Mouse (Mus musculus): Measurements from ENCODE around the gene Zfp697.
"Not testable (repeated sequence)": the region's sequence is repeated elsewhere in the genome, so short reads cannot be mapped to it uniquely, and the experiment has no call there.

The Zfp697 gene

GRCm38 (mm10) chr3:98418991-98419785, 36.9 kb downstream of the Zfp697 start:
- DNase-seq (ENCODE audit: low read depth, low spot score), result peak; percentile 80

GRCm38 (mm10) chr3:98419786-98420070, 37.5 kb downstream of the Zfp697 start:
- DNase-seq (ENCODE audit: low read depth, low spot score), result no peak

GRCm38 (mm10) chr3:98422926-98423325, 40.7 kb downstream of the Zfp697 start:
- DNase-seq (ENCODE audit: low read depth, low spot score), result no peak

DNA sequence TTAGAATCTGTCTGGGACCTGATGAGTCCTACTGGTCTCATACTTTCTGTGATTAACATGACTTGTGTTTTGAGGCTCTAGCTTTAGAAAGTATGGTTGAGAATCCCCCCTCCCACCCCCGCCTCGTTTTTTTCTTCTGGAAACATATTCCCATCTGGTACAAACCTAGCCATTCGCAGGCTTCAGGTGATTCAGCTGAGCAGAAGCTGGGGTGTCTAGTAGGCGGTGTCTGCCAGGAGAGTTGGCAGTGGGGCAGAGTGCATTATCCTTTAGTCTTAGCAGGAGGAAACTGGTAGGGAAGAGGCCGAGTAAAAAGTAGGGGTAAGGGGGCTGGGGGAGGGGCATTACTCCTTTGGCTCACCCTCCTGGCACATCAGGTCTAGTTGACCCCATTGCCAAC, 44.5 kb downstream of the Zfp697 start:
- peak; percentile 76 for DNase-seq (ENCODE audit: low read depth, low spot score)

GRCm38 (mm10) chr3:98427260-98427599, 45.0 kb downstream of the Zfp697 start:
- DNase-seq (ENCODE audit: low read depth, low spot score), result no peak

GRCm38 (mm10) chr3:98427600-98428448, 45.6 kb downstream of the Zfp697 start:
- DNase-seq (ENCODE audit: low read depth, low spot score), result peak; percentile 93

GRCm38 (mm10) chr3:98428449-98428775, 46.2 kb downstream of the Zfp697 start:
- no peak for DNase-seq (ENCODE audit: low read depth, low spot score)

GRCm38 (mm10) chr3:98428928-98429525, 46.8 kb downstream of the Zfp697 start:
- DNase-seq (ENCODE audit: low read depth, low spot score), result no peak

DNA sequence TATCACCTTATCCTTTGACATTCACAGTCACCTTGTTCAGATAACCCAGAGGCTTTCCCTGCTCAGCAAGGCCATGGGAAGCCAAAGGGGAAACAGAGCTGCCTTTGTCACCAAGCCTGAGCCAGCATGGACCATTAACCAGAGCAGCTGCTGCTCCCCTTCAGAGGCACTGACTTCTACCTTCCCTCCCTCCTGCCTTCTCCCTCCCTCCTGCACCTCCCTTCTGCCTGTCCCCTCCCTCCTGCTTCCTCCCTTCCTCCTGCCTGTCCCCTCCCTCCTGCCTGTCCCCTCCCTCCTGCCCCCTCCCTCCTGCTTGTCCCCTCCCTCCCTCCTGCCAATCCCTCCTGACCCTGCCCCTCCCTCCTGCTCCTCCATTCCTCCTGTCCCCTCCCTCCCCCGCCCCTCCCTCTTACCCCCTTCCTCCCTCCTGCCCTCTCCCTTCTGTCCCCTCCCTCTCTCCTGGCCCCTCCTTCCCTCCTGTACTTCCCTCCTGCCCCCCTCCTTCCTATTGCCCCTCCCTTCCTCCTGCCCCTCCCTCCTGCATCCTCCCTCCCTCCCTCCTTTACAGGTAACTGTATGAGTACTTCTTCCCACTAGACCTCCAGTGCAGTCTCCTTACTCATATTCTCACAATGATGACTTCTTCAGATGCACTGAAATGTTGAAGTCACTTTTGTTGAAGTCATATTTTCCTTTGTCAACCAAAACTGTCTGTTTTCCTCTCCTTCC, 52.0 kb downstream of the Zfp697 start:
- no peak for DNase-seq (ENCODE audit: low read depth, low spot score)

- DNase-seq (ENCODE audit: low read depth, low spot score), result no peak
Measured at GRCm38 (mm10) chr3:98435030-98435429, 52.8 kb downstream of the Zfp697 start.

GRCm38 (mm10) chr3:98442245-98442644, 60.0 kb downstream of the Zfp697 start:
- DNase-seq (ENCODE audit: low read depth, low spot score), result not testable (repeated sequence)

DNA sequence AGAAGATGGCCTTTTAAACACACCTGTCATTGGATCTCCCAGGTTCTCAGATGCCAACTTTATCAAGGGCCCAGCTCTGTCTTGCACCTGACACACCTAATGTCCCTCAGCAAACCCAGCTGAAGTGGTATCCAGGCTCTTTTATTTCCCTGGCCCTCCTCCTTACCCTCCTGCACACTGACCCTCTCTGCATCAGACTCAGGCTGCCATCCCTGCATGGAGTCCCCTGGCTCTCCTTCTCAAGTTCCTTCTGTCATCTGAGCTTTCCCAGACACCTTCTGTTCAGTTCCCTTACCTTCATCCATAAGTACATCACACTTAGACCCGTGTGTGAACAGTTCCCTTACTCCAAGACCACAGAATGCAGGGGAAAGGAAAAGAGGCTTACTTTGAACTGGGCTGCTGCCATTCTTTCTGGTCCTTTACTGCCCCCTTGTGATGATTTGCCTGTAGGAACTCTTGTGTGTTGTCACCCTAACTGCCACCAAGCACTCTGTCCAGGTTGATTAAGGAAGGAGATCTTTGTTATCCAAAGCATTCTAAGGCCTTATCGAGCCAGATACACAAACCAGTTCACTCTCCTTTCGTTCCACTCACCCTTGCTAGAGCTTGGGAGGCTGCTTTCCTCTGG, 61.0 kb downstream of the Zfp697 start:
- not testable (repeated sequence) for DNase-seq (ENCODE audit: low read depth, low spot score)

DNA sequence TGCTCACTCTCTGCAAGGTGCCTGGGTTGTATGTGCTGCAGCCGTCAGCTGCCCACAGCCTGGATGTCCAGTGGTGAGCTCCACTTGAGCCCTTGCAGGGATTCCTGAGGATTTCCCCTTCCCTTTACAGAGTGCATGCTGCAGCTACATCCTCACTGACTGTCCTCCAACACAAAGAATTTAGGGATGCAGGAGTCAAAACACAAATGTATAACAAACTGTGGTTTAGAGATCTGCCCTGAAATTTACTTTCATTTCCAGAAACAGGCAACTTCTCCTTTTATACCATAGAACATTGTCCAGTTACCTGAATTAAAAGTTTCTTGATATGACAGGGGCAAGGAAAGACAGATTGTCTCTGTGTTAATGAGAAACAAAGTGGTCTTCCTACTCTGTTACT, 61.7 kb downstream of the Zfp697 start:
- DNase-seq (ENCODE audit: low read depth, low spot score), result not testable (repeated sequence)

DNA sequence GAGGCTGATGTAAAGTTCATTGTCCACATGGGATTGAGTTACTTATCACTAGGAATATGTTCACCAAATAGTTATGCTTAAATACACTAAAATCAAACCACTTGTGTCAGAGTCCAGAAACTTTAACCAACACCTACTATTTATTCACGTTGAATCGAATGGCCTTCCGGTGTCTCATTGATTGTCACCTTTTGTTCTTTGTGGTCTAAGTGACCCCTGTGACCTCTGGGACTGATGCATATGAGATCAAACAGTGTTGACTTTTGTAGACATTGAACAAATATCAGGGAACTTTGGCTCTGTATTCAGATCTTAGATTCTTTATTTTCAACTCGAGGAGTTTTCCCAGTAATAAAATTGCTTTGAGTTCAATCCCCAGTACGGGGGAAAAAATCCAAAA, 71.5 kb downstream of the Zfp697 start:
- DNase-seq (ENCODE audit: low read depth, low spot score), result not testable (repeated sequence)

GRCm38 (mm10) chr3:98457026-98457425, 74.8 kb downstream of the Zfp697 start, which contains the start of gene Gm4450:
TSS of gene Gm4450 (minus strand) at chr3:98457126.
- DNase-seq (ENCODE audit: low read depth, low spot score), result not testable (repeated sequence)

- DNase-seq (ENCODE audit: low read depth, low spot score), result not testable (repeated sequence)
Measured at GRCm38 (mm10) chr3:98469323-98469722, 87.1 kb downstream of the Zfp697 start.

DNA sequence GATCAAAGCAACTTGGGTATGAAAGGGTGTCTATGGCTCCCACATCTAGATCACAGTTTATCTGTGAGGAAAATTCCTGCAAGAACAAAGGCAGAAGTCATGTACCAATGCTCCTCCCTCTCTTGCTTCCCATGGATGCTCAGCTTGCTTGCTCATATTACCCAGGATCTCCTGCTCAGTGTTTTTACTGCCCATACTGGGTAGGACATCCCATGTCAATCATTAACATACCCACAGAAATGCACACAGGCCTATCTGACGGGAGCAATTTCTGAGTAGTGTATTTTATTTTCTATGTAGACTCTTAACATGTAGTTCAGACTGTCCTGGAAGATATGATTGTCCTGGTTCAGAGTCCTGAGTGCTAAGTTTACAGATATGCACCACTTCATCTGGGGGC, 88.8 kb downstream of the Zfp697 start:
- DNase-seq (ENCODE audit: low read depth, low spot score), result not testable (repeated sequence)

- DNase-seq (ENCODE audit: low read depth, low spot score), result not testable (repeated sequence)
Measured at GRCm38 (mm10) chr3:98471499-98471898, 89.2 kb downstream of the Zfp697 start.

DNA sequence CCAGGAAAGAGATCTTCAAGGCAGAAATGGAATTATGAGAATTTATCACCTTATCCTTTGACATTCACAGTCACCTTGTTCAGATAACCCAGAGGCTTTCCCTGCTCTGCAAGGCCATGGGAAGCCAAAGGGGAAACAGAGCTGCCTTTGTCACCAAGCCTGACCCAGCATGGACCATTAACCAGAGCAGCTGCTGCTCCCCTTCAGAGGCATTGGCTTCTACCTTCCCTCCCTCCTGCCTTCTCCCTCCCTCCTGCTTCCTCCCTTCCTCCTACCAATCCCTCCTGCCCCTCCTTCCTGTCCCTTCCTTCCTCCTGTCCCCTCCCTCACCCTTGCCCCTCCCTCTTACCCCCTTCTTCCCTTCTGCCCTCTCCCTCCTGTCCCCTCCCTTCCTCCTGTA, 111.9 kb downstream of the Zfp697 start:
- DNase-seq (ENCODE audit: low read depth, low spot score), result not testable (repeated sequence)

- not testable (repeated sequence) for DNase-seq (ENCODE audit: low read depth, low spot score)
Measured at GRCm38 (mm10) chr3:98495055-98495454, 112.8 kb downstream of the Zfp697 start.

DNA sequence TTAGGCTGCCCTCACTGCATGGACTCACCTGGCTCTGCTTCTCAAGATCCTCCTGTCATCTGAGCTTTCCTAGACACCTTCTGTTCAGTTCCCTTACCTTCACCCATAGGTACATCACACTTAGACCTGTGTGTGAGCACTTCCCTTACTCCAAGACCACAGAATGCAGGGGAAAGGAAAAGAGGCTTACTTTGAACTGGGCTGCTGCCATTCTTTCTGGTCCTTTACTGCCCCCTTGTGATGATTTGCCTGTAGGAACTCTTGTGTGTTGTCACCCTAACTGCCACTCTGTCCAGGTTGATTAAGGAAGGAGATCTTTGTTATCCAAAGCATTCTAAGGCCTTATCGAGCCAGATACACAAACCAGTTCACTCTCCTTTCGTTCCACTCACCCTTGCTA, 114.5 kb downstream of the Zfp697 start:
- not testable (repeated sequence) for DNase-seq (ENCODE audit: low read depth, low spot score)

Data from brain, adult 2 months (tissue).